Mouse (Mus musculus): ENCODE results near the gene Itpr3. TPM values are rescaled to one million over a fixed set of nuclear protein-coding genes. Genes with fewer than 3 reads are reported as not detected.

Gene Itpr3
- total RNA-seq, 2 experiments from 2014 or later, result 2.0 to 3.4 TPM

DNA sequence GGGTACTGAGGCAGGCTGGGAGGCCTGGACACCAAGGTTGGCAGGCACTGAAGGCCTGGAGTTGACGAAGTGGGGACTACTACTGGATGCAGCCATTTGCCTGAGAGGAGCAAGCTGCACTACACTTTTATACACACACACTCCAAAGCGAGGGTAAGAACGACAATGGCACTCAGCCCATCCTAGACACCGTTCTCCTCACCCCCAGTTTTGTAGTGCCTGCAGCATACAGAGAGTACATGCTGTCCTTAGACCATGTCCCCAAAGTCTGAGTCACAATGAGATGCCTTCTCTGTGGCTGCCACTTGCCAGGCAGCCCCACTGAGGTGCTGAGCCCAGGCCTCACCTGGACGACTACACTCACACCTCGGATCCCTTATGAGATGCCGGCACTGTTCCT is 72.7 kb downstream of the Itpr3 start:
- intact Hi-C loops (cut with DNase I), result loop anchor here (5.0 to 10.0 kb wide), 4 partner anchors 57 to 453 kb away; partner anchors contain the start of genes Cuta and Phf1
- no peak for DNase-seq (ENCODE audit: low spot score in 2 of 2)

DNA sequence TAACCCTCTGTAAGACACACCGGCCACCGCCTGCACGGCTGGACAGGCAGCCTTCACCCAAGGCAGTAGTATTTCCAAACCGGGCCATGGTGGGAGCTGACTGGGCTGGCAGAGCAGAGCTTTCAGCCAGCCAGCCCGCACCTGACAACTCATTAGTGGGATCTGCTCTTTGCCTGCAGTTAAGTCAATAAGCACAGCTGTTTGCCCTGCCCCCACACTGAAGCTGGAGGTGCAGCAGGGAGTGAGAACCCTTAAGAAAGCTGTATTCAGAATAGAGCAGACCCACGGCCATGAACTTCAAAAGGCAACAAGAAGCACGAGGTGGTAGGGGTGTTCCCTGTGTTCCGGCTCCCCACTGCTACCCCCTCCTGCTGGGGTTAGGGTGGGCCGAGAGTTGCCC is 73.1 kb downstream of the Itpr3 start:
- intact Hi-C loops (cut with DNase I), result loop anchor here (5.0 kb wide), 3 partner anchors 57 to 453 kb away; no protein-coding TSS in a partner anchor
- no peak for DNase-seq (ENCODE audit: low spot score in 2 of 2)

- peak in 1 of 2 experiments; percentile 53 for DNase-seq (ENCODE audit: low spot score in 2 of 2)
- intact Hi-C loops (cut with DNase I), result loop anchor here (5.0 kb wide), 3 partner anchors 56 to 454 kb away; no protein-coding TSS in a partner anchor
These were observed 74.1 kb downstream of the Itpr3 start for GRCm38 (mm10) chr17:27131240-27131665.

DNA sequence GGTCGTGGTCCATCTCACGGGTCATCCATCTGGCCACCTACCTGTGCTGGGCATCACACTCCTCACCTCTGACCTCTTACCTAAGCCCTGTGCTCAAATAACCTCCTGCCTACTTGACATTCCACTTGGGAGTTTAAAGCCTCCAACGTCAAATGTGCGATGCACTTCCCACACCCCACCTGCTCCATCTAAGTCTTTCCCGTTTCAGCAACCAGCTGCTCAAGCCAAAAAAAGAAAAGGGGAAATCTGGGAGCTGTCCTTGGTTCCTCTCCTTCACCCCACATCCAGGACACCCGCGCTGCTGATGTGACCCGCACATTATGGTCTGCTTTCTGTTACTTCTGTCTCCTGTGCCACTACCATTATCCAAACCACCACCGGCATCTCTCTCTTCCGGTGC is 75.1 kb downstream of the Itpr3 start:
- intact Hi-C loops (cut with DNase I), result loop anchor here (2.0 to 5.0 kb wide), 4 partner anchors 55 to 455 kb away; partner anchors contain the start of gene Lemd2
- peak in 1 of 2 experiments; percentile 57 for DNase-seq (ENCODE audit: low spot score in 2 of 2)

DNA sequence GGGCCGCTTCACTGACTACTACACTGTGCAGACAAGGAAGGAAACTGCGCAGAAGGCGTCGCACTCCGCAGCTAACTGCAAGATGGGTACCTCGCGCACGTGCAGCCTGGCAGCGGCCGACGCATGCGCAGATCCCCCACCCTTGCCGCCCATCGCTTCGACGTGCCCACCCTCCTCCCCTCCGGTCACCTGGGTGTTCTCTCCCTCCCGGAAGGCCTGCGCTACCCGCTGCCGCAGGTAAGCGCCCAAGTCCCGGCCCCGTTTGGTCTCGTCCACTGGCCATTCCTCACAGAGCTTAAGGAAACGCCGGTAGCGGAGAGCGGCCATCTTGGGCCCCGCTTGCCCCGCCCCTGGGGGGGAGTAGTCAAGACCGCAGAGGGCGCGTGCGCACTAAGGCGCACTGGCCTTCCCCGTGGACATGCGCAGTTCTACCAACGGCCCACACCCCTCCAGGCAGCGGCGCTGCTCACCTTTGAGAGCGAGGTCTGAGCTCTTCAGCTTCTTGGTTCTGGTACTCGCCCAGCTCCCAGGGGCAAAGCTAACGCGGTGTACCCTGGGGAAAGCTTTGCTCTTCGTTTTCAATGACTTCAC is 76.5 kb downstream of the Itpr3 start, which contains the start of gene Uqcc2:
TSS of gene Uqcc2 (minus strand) at position 366 of the 591 bp plus-strand sequence.
- intact Hi-C loops (cut with DNase I), result loop anchor here (2.0 to 5.0 kb wide), 4 partner anchors 54 to 456 kb away; partner anchors contain the start of gene Lemd2
- DNase-seq (ENCODE audit: low spot score in 2 of 2), result peak; percentile 95 to 96

DNA sequence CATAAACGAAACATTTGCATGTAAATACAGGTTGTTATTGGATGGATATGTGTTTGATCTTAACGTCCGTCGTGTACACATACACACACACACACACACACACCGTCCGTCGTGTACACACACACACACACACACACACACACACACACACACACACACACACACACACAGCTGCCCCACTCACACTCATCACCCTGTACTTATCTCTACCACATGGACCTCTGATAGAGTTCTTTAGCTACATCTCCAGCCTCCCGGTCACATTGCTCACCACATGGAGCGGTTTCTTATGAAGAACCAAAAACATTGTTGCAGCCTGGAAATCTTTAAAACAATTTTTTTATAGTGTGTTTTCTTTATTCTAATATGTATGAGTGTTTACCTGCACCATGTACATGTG is 77.1 kb downstream of the Itpr3 start:
- no peak for DNase-seq (ENCODE audit: low spot score in 2 of 2)
- intact Hi-C loops (cut with DNase I), result loop anchor here (5.0 kb wide), 3 partner anchors 53 to 457 kb away; no protein-coding TSS in a partner anchor

- no peak for DNase-seq (ENCODE audit: low spot score in 2 of 2)
- intact Hi-C loops (cut with DNase I), result loop anchor here (5.0 kb wide), 3 partner anchors 53 to 457 kb away; no protein-coding TSS in a partner anchor
These were observed 77.6 kb downstream of the Itpr3 start for GRCm38 (mm10) chr17:27134715-27135114.

- intact Hi-C loops (cut with DNase I), result no loop called here
These were observed 81.3 kb downstream of the Itpr3 start for GRCm38 (mm10) chr17:27138396-27138795.

GRCm38 (mm10) chr17:27139304-27139703 is 82.2 kb downstream of the Itpr3 start:
- DNase-seq (ENCODE audit: low spot score in 2 of 2), result no peak
- intact Hi-C loops (cut with DNase I), result no loop called here

More at GRCm38 (mm10) chr17:27138396-27138795, 81.3 kb downstream of the Itpr3 start:
- DNase-seq (ENCODE audit: low spot score in 2 of 2), result no peak

DNA sequence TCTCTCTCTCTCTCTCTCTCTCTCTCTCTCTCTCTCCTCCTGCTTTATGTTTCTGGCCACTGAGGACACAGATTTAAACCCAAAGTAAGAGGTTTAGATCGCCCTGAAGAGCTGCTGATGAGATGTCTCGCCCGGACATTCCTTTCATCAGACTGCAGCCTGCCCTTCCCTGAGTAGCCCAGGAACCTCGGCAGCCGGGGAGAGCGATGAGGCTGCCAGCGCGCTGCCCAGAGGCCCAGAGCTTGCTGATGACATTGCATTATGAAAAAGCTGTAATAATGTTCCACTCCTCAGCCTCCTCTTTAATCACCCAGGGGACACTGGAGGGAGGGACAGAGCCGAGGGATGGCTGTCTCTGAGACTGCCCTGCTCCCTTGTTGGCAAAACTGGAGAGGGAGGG is 83.2 kb downstream of the Itpr3 start:
- no peak for DNase-seq (ENCODE audit: low spot score in 2 of 2)
- intact Hi-C loops (cut with DNase I), result no loop called here

DNA sequence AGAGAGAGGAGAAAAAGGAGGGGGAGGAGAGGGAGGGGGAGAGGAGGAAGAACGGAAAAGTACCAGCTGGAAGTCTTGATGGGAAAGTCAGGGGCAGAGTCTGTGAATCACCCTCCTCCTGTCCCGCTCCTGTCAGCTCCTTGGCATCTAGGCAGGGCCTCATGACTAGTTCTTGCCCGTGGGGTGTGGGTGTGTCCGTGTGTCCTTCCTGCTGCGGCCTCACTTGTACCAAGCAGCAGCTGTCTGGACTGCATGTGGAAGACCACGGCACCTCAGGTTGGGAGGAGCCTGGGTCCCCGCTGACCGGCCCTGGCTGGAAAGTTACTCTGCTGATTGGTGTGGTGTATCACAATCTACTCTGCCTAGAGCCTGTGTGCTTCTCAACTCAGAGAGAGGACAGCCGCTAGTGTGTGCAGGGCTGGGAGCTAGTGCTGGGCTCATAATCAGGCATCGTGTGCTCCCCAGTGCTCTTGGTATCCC is 84.9 kb downstream of the Itpr3 start:
- DNase-seq (ENCODE audit: low spot score in 2 of 2), result no peak
- intact Hi-C loops (cut with DNase I), result no loop called here

DNA sequence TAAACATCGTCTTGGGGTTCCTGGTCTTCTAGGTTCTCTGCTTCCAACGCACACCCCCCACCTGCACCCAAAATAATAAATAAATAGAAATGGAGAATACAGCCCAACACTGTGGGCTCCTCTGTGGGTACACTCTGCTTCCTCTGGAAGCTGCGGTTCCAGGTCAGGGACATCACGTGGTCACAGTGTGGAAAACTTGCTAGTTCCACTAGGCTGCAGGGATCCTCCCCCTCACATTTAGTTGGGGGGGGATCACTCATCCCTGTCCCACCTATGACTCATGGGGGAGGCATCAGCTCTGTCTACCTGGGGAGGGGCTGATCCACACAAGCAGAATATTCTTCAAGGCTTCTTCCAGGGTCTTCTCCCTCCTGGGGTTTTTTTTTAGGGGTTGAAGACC is 87.0 kb downstream of the Itpr3 start:
- intact Hi-C loops (cut with DNase I), result no loop called here
- no peak for DNase-seq (ENCODE audit: low spot score in 2 of 2)

GRCm38 (mm10) chr17:27146323-27146923 is 89.3 kb downstream of the Itpr3 start:
- intact Hi-C loops (cut with DNase I), result no loop called here
- DNase-seq (ENCODE audit: low spot score in 2 of 2), result no peak

DNA sequence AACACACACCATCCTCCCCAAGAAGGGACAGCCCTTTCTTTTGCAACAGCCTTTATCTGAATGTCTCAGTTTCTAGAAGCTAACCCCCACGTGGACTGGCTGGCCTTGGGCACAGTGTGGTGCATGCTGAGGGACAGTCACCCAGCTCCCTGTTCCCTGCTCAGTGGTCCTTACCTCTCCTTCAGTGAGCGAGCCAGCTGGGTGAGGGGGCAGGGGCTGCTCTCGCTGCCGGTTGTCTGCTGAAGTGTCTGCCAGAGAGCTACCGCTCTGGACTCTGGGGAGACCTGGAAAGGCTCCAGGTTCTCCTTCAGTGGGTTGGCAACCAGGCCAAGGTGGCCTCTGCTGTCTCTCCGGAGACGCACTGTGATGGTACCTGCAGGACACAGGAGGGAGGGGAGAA is 93.8 kb downstream of the Itpr3 start:
- DNase-seq (ENCODE audit: low spot score in 2 of 2), result no peak
- intact Hi-C loops (cut with DNase I), result no loop called here

DNA sequence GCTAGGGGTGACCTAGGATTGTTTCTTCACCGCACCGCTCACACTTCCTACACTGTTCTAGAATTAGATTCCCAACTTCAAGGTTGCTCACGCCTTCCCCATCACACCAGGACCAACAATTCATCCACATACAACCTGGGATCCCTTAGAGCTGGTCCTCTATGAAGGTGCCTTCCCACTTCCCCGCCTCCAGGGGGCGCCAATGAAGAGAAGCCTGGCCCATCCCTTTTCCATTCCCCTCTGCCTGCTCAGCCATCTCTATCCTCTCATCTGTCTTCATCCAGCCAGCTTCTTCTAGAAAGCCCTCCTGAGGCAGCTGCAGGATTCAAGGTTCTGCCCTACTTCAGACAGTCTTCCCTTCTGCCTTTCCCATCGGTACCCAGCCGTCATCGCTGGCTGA is 94.3 kb downstream of the Itpr3 start:
- DNase-seq (ENCODE audit: low spot score in 2 of 2), result no peak
- intact Hi-C loops (cut with DNase I), result no loop called here

DNA sequence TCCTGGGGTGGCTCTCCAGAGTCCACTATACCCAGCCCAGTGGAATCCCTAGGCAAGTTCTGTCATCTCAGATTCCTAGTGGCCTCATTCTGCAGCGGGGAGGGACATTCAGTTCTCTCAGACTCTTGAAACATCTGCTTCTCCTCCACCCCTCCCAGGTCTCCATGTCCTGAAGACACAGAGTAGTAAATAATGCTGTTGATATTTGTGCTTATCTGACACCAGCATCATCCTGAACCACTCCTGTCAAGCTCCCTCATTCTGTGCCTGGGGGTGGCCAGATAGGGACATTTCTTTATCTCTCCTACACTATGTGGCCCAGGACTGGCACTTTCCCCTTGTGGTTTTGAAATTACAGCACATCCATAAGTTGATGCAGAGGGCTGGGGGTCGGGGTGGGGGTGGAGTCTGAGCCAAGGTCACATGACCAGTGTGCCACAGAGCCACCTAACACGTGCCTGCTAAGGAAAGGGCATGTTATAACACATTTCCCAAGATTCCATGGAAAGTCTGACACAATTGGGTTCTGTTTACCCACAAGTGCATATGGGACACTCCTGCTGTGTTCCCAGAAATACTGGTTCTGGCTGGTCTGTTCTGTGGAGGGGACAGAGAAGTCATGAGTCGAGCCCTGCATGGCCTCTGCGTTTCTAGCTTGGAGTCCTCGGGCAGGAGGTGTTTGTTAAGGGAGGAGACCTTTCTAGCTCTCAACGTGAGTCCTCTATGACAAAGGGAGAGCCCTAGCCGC is 96.0 kb downstream of the Itpr3 start:
- intact Hi-C loops (cut with DNase I), result no loop called here
- no peak for DNase-seq (ENCODE audit: low spot score in 2 of 2)

DNA sequence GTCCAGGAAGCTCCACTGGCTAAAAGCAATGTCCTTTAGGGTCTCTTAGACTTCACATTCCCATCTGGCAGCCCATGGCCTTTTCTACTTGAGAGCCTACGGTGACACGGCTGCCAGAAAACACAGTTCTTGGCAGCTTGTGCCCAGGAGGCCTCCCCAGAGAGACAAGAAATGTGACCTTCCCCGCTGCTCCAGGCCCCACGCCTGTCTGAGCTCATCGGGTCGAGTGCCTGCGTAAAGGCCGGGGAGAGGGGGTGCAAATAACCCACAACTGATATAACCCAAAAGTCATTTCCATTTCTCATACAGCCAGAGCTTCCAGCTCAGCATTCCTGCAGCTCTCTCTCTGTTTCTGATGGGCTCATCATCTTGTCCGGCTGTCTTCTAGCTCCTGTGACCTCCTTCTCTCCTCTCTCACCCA is 96.7 kb downstream of the Itpr3 start:
- no peak for DNase-seq (ENCODE audit: low spot score in 2 of 2)
- intact Hi-C loops (cut with DNase I), result no loop called here

GRCm38 (mm10) chr17:27154256-27154655 is 97.2 kb downstream of the Itpr3 start:
- no peak for DNase-seq (ENCODE audit: low spot score in 2 of 2)
- intact Hi-C loops (cut with DNase I), result no loop called here

GRCm38 (mm10) chr17:27154881-27155280 is 97.8 kb downstream of the Itpr3 start:
- DNase-seq (ENCODE audit: low spot score in 2 of 2), result no peak
- intact Hi-C loops (cut with DNase I), result no loop called here

DNA sequence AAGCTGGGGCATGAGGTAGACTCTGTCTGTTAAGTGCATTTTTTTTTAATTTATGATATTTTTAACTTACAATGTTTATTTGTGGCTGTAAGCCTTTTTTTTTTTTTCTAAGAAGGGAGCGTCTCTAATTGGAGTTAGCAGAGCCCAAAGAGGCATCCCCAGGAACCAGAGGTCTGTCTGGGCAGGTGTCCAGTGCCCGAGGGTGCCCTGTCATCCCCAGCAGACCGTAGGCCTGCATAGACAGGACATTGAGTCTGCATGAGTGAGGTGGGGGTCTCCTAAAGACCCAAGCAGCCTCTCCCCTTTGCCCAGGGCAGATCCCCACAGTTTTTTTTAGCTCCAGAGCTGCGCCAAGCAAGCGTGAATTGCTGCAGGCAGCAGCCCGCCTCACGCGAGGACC is 98.6 kb downstream of the Itpr3 start:
- DNase-seq (ENCODE audit: low spot score in 2 of 2), result no peak
- intact Hi-C loops (cut with DNase I), result no loop called here

All from left cerebral cortex, postnatal 36 days (tissue).